In the genomic region with DNA sequence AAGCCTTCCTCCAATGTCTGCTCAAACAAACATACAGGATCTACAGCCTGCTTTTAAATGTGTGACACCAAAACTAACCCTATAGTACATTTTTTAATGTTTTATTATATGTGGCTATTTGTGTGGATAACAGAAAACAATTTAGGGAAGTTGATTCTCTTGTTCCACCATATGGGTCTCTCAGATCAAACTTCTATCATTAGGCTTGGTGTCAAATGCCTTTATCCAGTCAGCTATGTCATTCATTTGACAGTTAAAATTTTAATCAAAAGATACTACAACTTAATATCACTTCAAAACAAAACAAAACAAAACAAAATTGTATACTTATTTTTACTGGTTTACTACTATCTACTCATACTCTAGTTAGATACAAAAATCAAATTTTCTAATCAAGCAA, we compare ENCODE assay signal across 17 mouse cellular contexts.
"Had no signal": no experiment of that assay in that cellular context is flagged by ENCODE, and none has a peak within 500 bp of the region (broad histone marks: within the 10 kb centered on the region; RNA-seq: fewer than 3 reads in every experiment).

No protein-coding gene starts in this region.

- H3K36me3 ChIP-seq: neural tube, embryonic 12.5 days; neural tube, embryonic 13.5 days; neural tube, embryonic 15.5 days; stomach, embryonic 15.5 days had no signal

- H3K27me3 ChIP-seq: neural tube, embryonic 12.5 days; neural tube, embryonic 13.5 days; neural tube, embryonic 15.5 days; stomach, embryonic 15.5 days had no signal

- H3K9me3 ChIP-seq: neural tube, embryonic 12.5 days; neural tube, embryonic 13.5 days; neural tube, embryonic 15.5 days; stomach, embryonic 15.5 days had no signal

- H3K9ac ChIP-seq: neural tube, embryonic 12.5 days; neural tube, embryonic 13.5 days; neural tube, embryonic 15.5 days; stomach, embryonic 15.5 days had no signal

- H3K27ac ChIP-seq: neural tube, embryonic 12.5 days; neural tube, embryonic 13.5 days; neural tube, embryonic 15.5 days; stomach, embryonic 15.5 days; stomach, postnatal 0 days had no signal

- H3K4me3 ChIP-seq: neural tube, embryonic 12.5 days; neural tube, embryonic 13.5 days; neural tube, embryonic 15.5 days; stomach, embryonic 15.5 days had no signal

- DNase-seq: retina, postnatal 1 day; right cerebral cortex, adult 18-20 months; right cerebral cortex, postnatal 14 days; right cerebral cortex, postnatal 25 days; right cerebral cortex, postnatal 4 days; spleen, adult 18-20 months; thymus, adult 18-20 months; thymus, adult 2 months; thymus, postnatal 14 days; thymus, postnatal 25 days; thymus, postnatal 36 days; thymus, postnatal 4 days had no signal
